Mouse (Mus musculus): ENCODE measurements around the gene Chrng. TPM values are rescaled to one million over a fixed set of nuclear protein-coding genes. Genes with fewer than 3 reads are reported as not detected.

Gene Chrng
- total and polyA plus RNA-seq, 3 experiments: 0.04 TPM; not detected in 2

DNA sequence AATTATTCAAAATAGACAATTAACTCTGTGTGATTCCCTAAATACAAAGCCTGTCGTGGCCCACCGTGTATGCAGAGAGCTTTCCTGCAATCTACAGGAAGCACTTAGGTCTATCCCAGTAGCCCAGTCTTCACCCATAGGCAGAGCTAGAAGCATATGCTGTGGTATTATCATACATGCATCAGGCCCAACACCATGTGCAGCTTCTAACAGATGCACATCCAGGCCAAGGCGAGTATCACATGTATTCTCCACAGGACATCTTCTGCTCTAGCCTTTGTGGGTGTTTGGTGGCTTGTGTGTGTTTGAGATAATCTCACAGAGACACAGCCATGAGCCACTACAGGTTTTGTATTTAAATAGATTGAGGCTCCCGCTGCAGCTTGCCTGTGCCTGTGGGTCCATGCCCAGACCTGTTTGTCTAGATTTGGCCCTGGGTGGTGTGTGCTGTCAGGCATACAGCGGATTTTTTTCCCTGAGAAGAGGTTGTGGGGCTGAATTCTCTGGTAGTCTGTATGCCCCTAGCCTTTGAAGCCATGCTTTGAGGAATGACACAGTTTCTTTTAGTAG, 47.7 kb downstream of the Chrng start:
- H3K79me2 ChIP-seq (replicated peaks; ENCODE audit: control insufficient read depth, extremely low read depth, insufficient read depth, poor library complexity, severe bottlenecking): no peaks in the 10 kb centered on the region
- H3K4me2 ChIP-seq (ENCODE audit: insufficient read depth, low read depth, poor library complexity, severe bottlenecking): no peak overlapping the region
- in situ Hi-C loops (cut with MboI; ENCODE audit: low pct_ligation_motif_present, low pct_unique_long_range_greater_than_20kb, low sequenced_read_pairs): no loop called here
- TF ChIP-seq MEF2A (IDR thresholded peaks at IDR 0.05; ENCODE audit: borderline replicate concordance, low read depth, low read length): peak; percentile 38; the same call in 1 of the 2 replicates
- TF ChIP-seq CHD1 (IDR thresholded peaks at IDR 0.05; ENCODE audit: low read depth, low read length): peak; percentile 88
- no peak for TF ChIP-seq ETS1 (conservative IDR thresholded peaks at IDR 0.05; ENCODE audit: low read depth, low read length)
- no peak overlapping the region for H3K4me3 ChIP-seq (replicated peaks in 1 of 3; ENCODE audit: low read depth in 2 of 3, low read length in 2 of 3, poor library complexity in 1 of 3)
- H3K27ac ChIP-seq (ENCODE audit: insufficient read depth, low read depth): no peak overlapping the region
- DNase-seq (ENCODE audit: extremely low read depth): no peak
- dilution Hi-C loops (cut with MboI; ENCODE audit: extremely low pct_ligation_motif_present, extremely low pct_unique_long_range_greater_than_20kb, low sequenced_read_pairs): no loop called here
- peaks cover 0 to 2% of the 10 kb centered on the region in 2 experiments for H3K36me3 ChIP-seq (replicated peaks in 1 of 2; ENCODE audit: control insufficient read depth in 1 of 2, insufficient read depth in 1 of 2, low read length in 1 of 2)
- peaks cover 7 to 9% of the 10 kb centered on the region in 2 experiments for H3K4me1 ChIP-seq (ENCODE audit: control insufficient read depth in 1 of 2, insufficient read depth in 2 of 2)
- no peak overlapping the region for H3K9ac ChIP-seq (ENCODE audit: insufficient read depth, low read depth)
- H3K27me3 ChIP-seq (replicated peaks): no peaks in the 10 kb centered on the region
- H3K9me3 ChIP-seq (replicated peaks; ENCODE audit: low read length): no peaks in the 10 kb centered on the region

DNA sequence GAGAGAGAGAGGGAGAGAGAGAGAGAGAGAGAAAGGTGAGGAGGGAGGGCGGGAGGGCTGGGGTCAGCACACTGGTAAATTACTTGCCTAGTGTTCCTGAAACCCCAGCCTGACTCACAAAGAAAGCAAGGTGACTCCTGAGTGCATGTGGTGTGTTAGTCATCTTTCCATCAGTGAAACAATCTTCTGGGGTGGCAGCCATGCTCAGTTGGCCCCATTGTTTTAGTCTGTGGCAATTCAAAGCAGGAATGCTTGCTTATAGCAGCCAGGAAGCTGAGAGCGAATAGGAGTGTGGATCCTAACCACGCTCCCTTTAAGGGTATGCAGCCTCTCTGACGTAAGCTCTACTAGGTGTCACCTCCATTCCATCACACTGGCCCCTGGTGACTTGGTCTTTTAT, 50.7 kb downstream of the Chrng start:
- DNase-seq (ENCODE audit: extremely low read depth): no peak
- no peaks in the 10 kb centered on the region for H3K9me3 ChIP-seq (replicated peaks; ENCODE audit: low read length)
- in situ Hi-C loops (cut with MboI; ENCODE audit: low pct_ligation_motif_present, low pct_unique_long_range_greater_than_20kb, low sequenced_read_pairs) (no loop called here), dilution Hi-C loops (cut with MboI; ENCODE audit: extremely low pct_ligation_motif_present, extremely low pct_unique_long_range_greater_than_20kb, low sequenced_read_pairs) (no loop called here)
- H3K4me2 ChIP-seq (ENCODE audit: insufficient read depth, low read depth, poor library complexity, severe bottlenecking): no peak overlapping the region
- peaks cover 9 to 18% of the 10 kb centered on the region in 2 experiments for H3K4me1 ChIP-seq (ENCODE audit: control insufficient read depth in 1 of 2, insufficient read depth in 2 of 2)
- H3K9ac ChIP-seq (ENCODE audit: insufficient read depth, low read depth): no peak overlapping the region
- H3K36me3 ChIP-seq (replicated peaks in 1 of 2; ENCODE audit: control insufficient read depth in 1 of 2, insufficient read depth in 1 of 2, low read length in 1 of 2): no peaks in the 10 kb centered on the region
- no peak for TF ChIP-seq CTCF (conservative IDR thresholded peaks at IDR 0.05 in 1 of 2, IDR thresholded peaks at IDR 0.05 in 1 of 2; ENCODE audit: low read depth in 2 of 2, low read length in 2 of 2)
- TF ChIP-seq GABPA (IDR thresholded peaks at IDR 0.05; ENCODE audit: insufficient replicate concordance, low read depth, low read length): no peak
- no peak for TF ChIP-seq ZKSCAN1 (IDR thresholded peaks at IDR 0.05; ENCODE audit: borderline replicate concordance, low read depth, low read length)
- TF ChIP-seq IRF4 (IDR thresholded peaks at IDR 0.05; ENCODE audit: low read depth, low read length): peak; percentile 38; the same call in 1 of the 2 replicates
- no peaks in the 10 kb centered on the region for H3K79me2 ChIP-seq (replicated peaks; ENCODE audit: control insufficient read depth, extremely low read depth, insufficient read depth, poor library complexity, severe bottlenecking)
- H3K27ac ChIP-seq (ENCODE audit: insufficient read depth, low read depth): no peak overlapping the region
- no peak overlapping the region for H3K4me3 ChIP-seq (replicated peaks in 1 of 3; ENCODE audit: low read depth in 2 of 3, low read length in 2 of 3, poor library complexity in 1 of 3)
- H3K27me3 ChIP-seq (replicated peaks): no peaks in the 10 kb centered on the region

DNA sequence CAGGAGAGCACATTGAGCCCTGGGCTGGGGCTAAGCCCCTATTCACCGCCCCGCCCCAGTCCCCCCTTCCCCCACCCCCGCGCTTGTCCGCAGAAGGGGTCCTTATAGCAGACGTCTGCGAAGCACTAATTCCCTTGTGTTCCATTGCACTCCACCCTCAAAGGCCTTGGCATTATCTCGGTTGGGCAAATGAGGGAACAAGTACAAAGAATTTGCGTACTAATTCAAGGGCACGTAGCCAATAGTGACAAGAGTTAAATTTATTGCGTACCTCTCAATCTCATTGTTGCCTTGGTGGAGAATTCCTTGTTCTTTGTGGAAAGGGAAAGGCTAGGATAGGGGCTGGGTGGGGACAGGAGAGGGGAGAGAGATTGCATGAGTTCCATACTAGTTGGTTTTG, 53.2 kb downstream of the Chrng start:
- no peak for TF ChIP-seq ZMIZ1 (IDR thresholded peaks at IDR 0.05; ENCODE audit: low read depth, low read length)
- TF ChIP-seq ETS1 (conservative IDR thresholded peaks at IDR 0.05; ENCODE audit: low read depth, low read length): no peak
- TF ChIP-seq MYC (IDR thresholded peaks at IDR 0.05; ENCODE audit: low read depth, low read length): no peak
- TF ChIP-seq RAD21 (IDR thresholded peaks at IDR 0.05; ENCODE audit: low read depth, low read length): no peak
- TF ChIP-seq BHLHE40 (IDR thresholded peaks at IDR 0.05; ENCODE audit: low read depth, low read length): no peak
- Histone ChIP-seq H3K79me2 (replicated peaks; ENCODE audit: control insufficient read depth, extremely low read depth, insufficient read depth, poor library complexity, severe bottlenecking) (no peaks in the 10 kb centered on the region), H3K4me1 (ENCODE audit: control insufficient read depth in 1 of 2, insufficient read depth in 2 of 2) (peaks cover 3 to 12% of the 10 kb centered on the region in 2 experiments), H3K9me3 (replicated peaks; ENCODE audit: low read length) (no peaks in the 10 kb centered on the region), H3K27me3 (replicated peaks) (no peaks in the 10 kb centered on the region), H3K4me2 (ENCODE audit: insufficient read depth, low read depth, poor library complexity, severe bottlenecking) (no peak overlapping the region), H3K27ac (ENCODE audit: insufficient read depth, low read depth) (no peak overlapping the region), H3K9ac (ENCODE audit: insufficient read depth, low read depth) (no peak overlapping the region), H3K4me3 (replicated peaks in 1 of 3; ENCODE audit: low read depth in 2 of 3, low read length in 2 of 3, poor library complexity in 1 of 3) (no peak overlapping the region), H3K36me3 (replicated peaks in 1 of 2; ENCODE audit: control insufficient read depth in 1 of 2, insufficient read depth in 1 of 2, low read length in 1 of 2) (no peaks in the 10 kb centered on the region)
- no peak for DNase-seq (ENCODE audit: extremely low read depth)
- in situ Hi-C loops (cut with MboI; ENCODE audit: low pct_ligation_motif_present, low pct_unique_long_range_greater_than_20kb, low sequenced_read_pairs): no loop called here
- dilution Hi-C loops (cut with MboI; ENCODE audit: extremely low pct_ligation_motif_present, extremely low pct_unique_long_range_greater_than_20kb, low sequenced_read_pairs): no loop called here
